Mouse (Mus musculus): Measurements from ENCODE around the gene Hist1h2bc.

The Hist1h2bc gene

DNA sequence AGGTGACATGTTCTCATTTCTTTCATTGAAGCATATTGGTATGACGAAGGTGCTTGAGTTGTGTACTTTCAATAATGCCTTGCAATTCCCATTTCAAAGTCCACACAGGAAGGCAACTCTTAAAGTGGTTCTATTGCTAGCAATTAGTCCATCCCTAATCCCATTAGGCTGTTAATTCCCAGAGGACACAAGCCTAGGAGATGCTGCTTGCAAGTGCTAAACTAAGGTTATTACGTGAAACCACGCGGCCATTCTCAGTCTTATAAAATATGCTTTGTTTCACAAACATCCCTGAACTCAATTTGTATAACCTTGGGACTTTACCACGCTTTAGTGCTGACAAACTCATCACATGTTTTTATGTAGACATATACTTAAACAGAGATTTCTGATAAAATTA, 53.1 kb downstream of the Hist1h2bc start:
- DNase-seq (ENCODE audit: low spot score): no peak

GRCm38 (mm10) chr13:23738041-23738440, 54.0 kb downstream of the Hist1h2bc start:
- DNase-seq (ENCODE audit: low spot score): peak; percentile 59

- peak; percentile 96 for DNase-seq (ENCODE audit: low spot score)
Measured at GRCm38 (mm10) chr13:23738677-23739068, 54.7 kb downstream of the Hist1h2bc start, which contains the start of gene Hist1h1c. Gene Hist1h1c (plus strand): TSS chr13:23738808.

DNA sequence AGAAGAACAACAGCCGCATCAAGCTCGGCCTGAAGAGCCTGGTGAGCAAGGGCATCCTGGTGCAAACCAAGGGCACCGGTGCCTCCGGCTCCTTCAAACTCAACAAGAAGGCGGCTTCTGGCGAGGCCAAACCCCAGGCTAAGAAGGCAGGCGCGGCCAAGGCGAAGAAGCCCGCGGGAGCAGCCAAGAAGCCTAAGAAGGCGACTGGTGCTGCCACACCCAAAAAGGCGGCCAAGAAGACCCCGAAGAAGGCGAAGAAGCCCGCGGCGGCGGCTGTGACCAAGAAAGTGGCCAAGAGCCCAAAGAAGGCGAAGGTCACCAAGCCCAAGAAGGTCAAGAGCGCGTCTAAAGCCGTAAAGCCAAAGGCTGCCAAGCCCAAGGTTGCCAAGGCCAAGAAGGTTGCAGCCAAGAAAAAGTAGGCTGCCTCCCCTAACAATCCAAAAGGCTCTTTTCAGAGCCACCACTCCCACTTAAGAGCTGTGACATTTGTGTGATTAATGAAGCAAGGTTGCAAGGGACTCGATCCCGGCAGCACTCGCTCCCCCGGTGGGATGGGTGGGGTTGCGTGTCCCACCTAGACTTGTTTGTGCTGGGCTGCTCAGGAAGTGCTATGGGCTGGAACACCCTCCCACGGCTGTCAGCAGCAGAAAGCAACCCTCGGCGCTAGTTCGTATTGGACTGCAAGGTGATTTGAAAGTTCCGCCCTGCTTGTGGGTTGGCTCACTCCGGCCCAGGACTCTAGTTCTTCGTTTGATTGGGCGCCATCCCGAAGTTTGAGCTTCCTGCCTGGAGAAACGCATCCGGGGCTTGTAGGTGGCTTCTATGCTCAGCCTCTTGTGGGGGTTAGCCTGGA, 55.3 kb downstream of the Hist1h2bc start:
- peak; percentile 94 for DNase-seq (ENCODE audit: low spot score)

GRCm38 (mm10) chr13:23739922-23740252, 55.9 kb downstream of the Hist1h2bc start:
- DNase-seq (ENCODE audit: low spot score): no peak

GRCm38 (mm10) chr13:23740256-23740840, 56.3 kb downstream of the Hist1h2bc start:
- peak; percentile 63 for DNase-seq (ENCODE audit: low spot score)

DNA sequence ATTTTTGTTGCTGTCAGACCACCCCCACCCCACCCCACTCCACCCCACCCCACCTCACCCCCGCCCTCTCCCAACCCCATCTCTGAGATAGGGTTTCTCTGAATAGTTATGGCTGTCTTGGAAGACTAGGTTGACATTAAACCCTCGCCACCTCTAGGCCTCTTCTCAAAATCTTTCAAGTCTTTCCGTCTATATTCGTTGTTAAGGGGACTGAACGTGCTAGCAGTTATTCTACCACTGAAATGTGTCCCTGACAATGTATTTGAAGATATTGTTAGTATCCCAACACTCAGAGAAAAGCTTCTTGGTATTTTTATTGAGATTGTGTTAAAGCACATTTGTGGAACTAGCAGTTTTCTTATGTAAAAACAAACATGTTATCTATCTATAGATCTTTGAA, 56.9 kb downstream of the Hist1h2bc start:
- DNase-seq (ENCODE audit: low spot score): peak; percentile 35

- no peak for DNase-seq (ENCODE audit: low spot score)
Measured at GRCm38 (mm10) chr13:23742007-23742406, 58.0 kb downstream of the Hist1h2bc start.

Data from embryo, embryonic 10.5 days (tissue).